Mouse (Mus musculus): ENCODE data around the gene Ascl2. TPM values are rescaled to one million over a fixed set of nuclear protein-coding genes. Genes with fewer than 3 reads are reported as not detected.

Ascl2 gene
- polyA plus RNA-seq, 1 experiment, result 0.81 TPM

- Histone ChIP-seq H3K27ac (ENCODE audit: insufficient read depth, low read length) (no peak overlapping the region), H3K4me1 (ENCODE audit: control insufficient read depth, insufficient read depth, low read length) (no peaks in the 10 kb centered on the region), H3K4me3 (ENCODE audit: insufficient read depth, low read length) (no peak overlapping the region)
- TF ChIP-seq CTCF (IDR thresholded peaks at IDR 0.05; ENCODE audit: extremely low read depth, insufficient read depth, low read length) (no peak), POLR2A (IDR thresholded peaks at IDR 0.05; ENCODE audit: extremely low read depth, insufficient read depth, low read length) (no peak)
Observed at GRCm38 (mm10) chr7:142927293-142927692, 41.8 kb downstream of the Ascl2 start.

GRCm38 (mm10) chr7:142918641-142919628, 50.1 kb downstream of the Ascl2 start:
- TF ChIP-seq POLR2A (IDR thresholded peaks at IDR 0.05; ENCODE audit: extremely low read depth, insufficient read depth, low read length) (no peak), CTCF (IDR thresholded peaks at IDR 0.05; ENCODE audit: extremely low read depth, insufficient read depth, low read length) (peak; percentile 100)
- Histone ChIP-seq H3K27ac (ENCODE audit: insufficient read depth, low read length) (no peak overlapping the region), H3K4me1 (ENCODE audit: control insufficient read depth, insufficient read depth, low read length) (no peaks in the 10 kb centered on the region), H3K4me3 (ENCODE audit: insufficient read depth, low read length) (no peak overlapping the region)

GRCm38 (mm10) chr7:142917659-142918058, 51.4 kb downstream of the Ascl2 start:
- Histone ChIP-seq H3K4me3 (ENCODE audit: insufficient read depth, low read length) (no peak overlapping the region), H3K27ac (ENCODE audit: insufficient read depth, low read length) (no peak overlapping the region), H3K4me1 (ENCODE audit: control insufficient read depth, insufficient read depth, low read length) (no peaks in the 10 kb centered on the region)
- TF ChIP-seq CTCF (IDR thresholded peaks at IDR 0.05; ENCODE audit: extremely low read depth, insufficient read depth, low read length), result no peak
- no peak for TF ChIP-seq POLR2A (IDR thresholded peaks at IDR 0.05; ENCODE audit: extremely low read depth, insufficient read depth, low read length)

Other genes starting within 250 kb of the Ascl2 start
- gene Ins2, start 225.9 kb downstream of the Ascl2 start, polyA plus RNA-seq (2012; rRNA removed), result not detected in 2 replicates
- 1.7 and 1.8 TPM in 2 replicates for gene Th, start 38.1 kb downstream of the Ascl2 start, polyA plus RNA-seq (2012; rRNA removed)
- 0.26 and 0.44 TPM in 2 replicates for gene Tspan32, start 35.8 kb upstream of the Ascl2 start, polyA plus RNA-seq (2012; rRNA removed)
- 638 and 653 TPM in 2 replicates for gene Cd81, start 83.5 kb upstream of the Ascl2 start, polyA plus RNA-seq (2012; rRNA removed)
- 71.6 and 74.4 TPM in 2 replicates for gene Tssc4, start 100.0 kb upstream of the Ascl2 start, polyA plus RNA-seq (2012; rRNA removed)
- not detected in 2 replicates for gene Trpm5, start 125.4 kb upstream of the Ascl2 start, polyA plus RNA-seq (2012; rRNA removed)
- gene Kcnq1, start 137.1 kb upstream of the Ascl2 start, polyA plus RNA-seq (2012; rRNA removed), result 0.62 and 0.79 TPM in 2 replicates